Mouse (Mus musculus) brain, embryonic 14.5 days (tissue): ENCODE measurements around the gene Ets2.

Source experiments
- CTCF ChIP-seq: fragments of 200-500 bp; IDR thresholded peaks from 2 replicates; pipeline ENCODE4 v1.5.1; 2012; ENCODE audit warnings: inconsistent platforms, mild to moderate bottlenecking, moderate library complexity, borderline replicate concordance; ENCODE audit not compliant: insufficient read depth, insufficient read length; ENCODE audit errors: extremely low read depth
- POLR2A ChIP-seq: fragments of 200-500 bp; IDR thresholded peaks from 2 replicates; pipeline ENCODE4 v1.6.1; 2012; ENCODE audit warnings: mild to moderate bottlenecking, inconsistent platforms, borderline replicate concordance; ENCODE audit not compliant: poor library complexity, insufficient read depth, insufficient read length, severe bottlenecking; ENCODE audit errors: extremely low read depth

DNA sequence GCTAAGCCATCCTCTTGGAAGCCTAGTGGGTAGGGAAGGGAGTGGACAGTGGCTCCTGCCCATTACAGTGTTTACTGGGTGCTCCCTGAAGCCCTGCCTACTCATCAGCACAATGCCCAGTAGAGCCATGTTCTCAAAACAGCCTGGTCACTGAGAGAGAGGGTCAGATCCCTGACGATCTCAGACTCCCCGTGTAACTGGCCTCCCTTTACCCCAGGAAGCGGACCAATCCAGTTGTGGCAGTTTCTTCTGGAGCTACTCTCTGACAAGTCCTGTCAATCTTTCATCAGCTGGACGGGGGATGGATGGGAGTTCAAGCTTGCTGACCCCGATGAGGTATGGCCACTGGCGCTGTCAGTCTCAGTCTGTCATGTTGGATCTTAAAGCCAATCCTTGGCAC is 15.8 kb downstream of the Ets2 start:
- TF ChIP-seq CTCF (no peak), POLR2A (no peak)
